Mouse (Mus musculus) CD4-positive, CD25-positive, alpha-beta regulatory T cell, adult 9 weeks (primary cell): ENCODE measurements around the gene Rps6kb1. TPM values are rescaled to one million over a fixed set of nuclear protein-coding genes. Genes with fewer than 3 reads are reported as not detected.

ENCODE experiments used
- polyA plus RNA-seq: library from polyadenylated mRNA; unstranded; fragments of 100-300 nt; shearing (Covaris generic); gene quantifications from one replicate; pipeline ENCODE4 v1.2.1, GENCODE M21; 2017

Rps6kb1 gene
- polyA plus RNA-seq, result 63.4 TPM

GRCm38 (mm10) chr11:86544639-86545299 is at the start of gene Rps6kb1, which contains the start of gene Tubd1:
TSS of gene Rps6kb1 (minus strand) at chr11:86544805.
TSS of gene Tubd1 (plus strand) at chr11:86544991.

GRCm38 (mm10) chr11:86484101-86484868 is 60.3 kb downstream of the Rps6kb1 start, which contains the start of gene Rnft1:
TSS of gene Rnft1 (plus strand) at chr11:86484657.

Other genes starting within 250 kb of the Rps6kb1 start
- 6.3 TPM for gene Med13, start 187.2 kb downstream of the Rps6kb1 start, polyA plus RNA-seq
- 45.4 TPM for gene Rnft1, start 60.1 kb downstream of the Rps6kb1 start, polyA plus RNA-seq
- 6.2 TPM for gene Tubd1, start 186 bp upstream of the Rps6kb1 start, polyA plus RNA-seq
- 179 TPM for gene Vmp1, start 139.0 kb upstream of the Rps6kb1 start, polyA plus RNA-seq
- gene Ptrh2, start 139.2 kb upstream of the Rps6kb1 start, polyA plus RNA-seq, result 13.5 TPM
- gene Cltc, start 212.8 kb upstream of the Rps6kb1 start, polyA plus RNA-seq, result 186 TPM